Mouse (Mus musculus): ENCODE measurements around the gene Olfr215. TPM values are rescaled to one million over a fixed set of nuclear protein-coding genes. Genes with fewer than 3 reads are reported as not detected.

Olfr215 gene
- under 1 TPM in 1 of 2 experiments, not detected in 1; 0.43 TPM for polyA plus RNA-seq (2017; shearing (Covaris generic))

DNA sequence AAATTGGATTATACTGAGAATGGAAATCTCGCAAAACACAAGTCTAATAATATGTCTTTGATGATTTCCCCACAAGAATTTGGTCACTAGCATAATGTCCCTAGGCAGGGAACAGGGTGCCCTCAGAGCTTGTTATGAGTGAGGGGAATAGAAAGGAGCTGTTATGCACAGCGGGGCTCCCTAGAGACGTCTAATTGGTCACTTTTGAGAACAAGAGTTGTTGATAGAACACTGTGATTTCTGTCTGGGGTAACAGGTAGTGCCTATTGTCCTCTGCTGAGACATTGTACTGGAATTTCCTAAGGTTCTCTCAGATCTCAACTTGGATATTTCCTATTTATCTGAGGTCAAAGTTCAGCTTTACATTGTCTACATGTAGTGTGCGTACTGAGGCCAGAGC is at the start of gene Olfr215:
Olfr215 (minus strand) TSS at position 101 of the 400 bp plus-strand sequence.

GRCm38 (mm10) chr6:116628539-116629171 is 44.7 kb upstream of the Olfr215 start, which contains the start of gene Zfp422:
Gene Zfp422 (minus strand): TSS chr6:116628999.

GRCm38 (mm10) chr6:116553935-116554334 is 30.1 kb downstream of the Olfr215 start, which contains the start of gene Olfr214:
Gene Olfr214 (plus strand): TSS chr6:116554235.

DNA sequence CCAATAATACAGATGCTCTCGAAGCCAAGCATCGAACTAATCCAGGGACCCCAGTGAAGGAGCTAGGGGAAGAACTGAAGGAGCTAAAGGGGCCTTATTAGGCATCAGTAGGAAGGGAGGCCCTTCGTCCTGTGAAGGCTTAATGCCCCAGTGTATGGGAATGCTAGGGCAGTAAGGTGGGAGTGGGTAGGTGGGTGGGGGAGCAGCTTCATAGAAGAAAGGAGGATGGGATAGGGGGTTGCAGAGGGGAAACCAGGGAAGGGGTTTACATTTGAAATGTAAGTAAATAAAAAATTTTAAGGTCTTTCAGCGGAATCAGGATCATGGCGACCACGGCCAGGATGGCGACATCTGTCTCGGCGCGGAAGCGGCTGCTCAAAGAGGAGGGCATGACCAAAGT is 33.2 kb downstream of the Olfr215 start, which contains the start of gene Gm5580:
Gm5580 (plus strand) TSS at position 301 of the 400 bp plus-strand sequence.

DNA sequence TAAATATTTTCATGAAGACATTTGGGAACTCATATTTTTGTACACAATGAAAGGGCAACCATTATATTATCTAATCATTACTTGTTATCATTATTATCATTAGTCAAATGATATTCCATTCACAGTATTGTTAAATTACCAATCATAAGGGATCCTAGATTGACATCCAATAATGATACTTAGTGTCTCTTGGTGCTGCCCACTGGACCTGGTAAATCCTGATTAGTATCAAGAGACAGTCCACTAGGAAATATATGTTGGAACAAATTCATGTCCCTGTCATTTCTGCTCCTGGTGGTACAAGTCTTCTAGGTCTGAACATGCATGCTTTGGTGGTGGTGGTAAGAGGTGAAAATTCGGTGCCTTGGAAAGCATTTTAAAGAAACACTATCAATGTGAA is 45.8 kb downstream of the Olfr215 start, which contains the start of gene Olfr213:
Olfr213 (plus strand) TSS at position 301 of the 400 bp plus-strand sequence.

Other genes starting within 250 kb of the Olfr215 start
- 1 to 10 TPM; 1.5 to 4.4 TPM for gene March8, start 246.2 kb downstream of the Olfr215 start, polyA plus RNA-seq (2017; shearing (Covaris generic))
- gene Alox5, start 123.0 kb downstream of the Olfr215 start, polyA plus RNA-seq (2017; shearing (Covaris generic)): under 1 TPM in 1 of 2 experiments, not detected in 1; 0.15 TPM
- not detected for gene Olfr211, start 95.1 kb downstream of the Olfr215 start, polyA plus RNA-seq (2017; shearing (Covaris generic))
- under 1 TPM in 1 of 2 experiments, not detected in 1; 0.12 TPM for gene Olfr212, start 77.7 kb downstream of the Olfr215 start, polyA plus RNA-seq (2017; shearing (Covaris generic))
- gene Olfr213, start 45.7 kb downstream of the Olfr215 start, polyA plus RNA-seq (2017; shearing (Covaris generic)): not detected
- under 1 TPM; 0.47 to 0.55 TPM for gene Gm5580, start 33.1 kb downstream of the Olfr215 start, polyA plus RNA-seq (2017; shearing (Covaris generic))
- not detected for gene Olfr214, start 30.0 kb downstream of the Olfr215 start, polyA plus RNA-seq (2017; shearing (Covaris generic))
- 10 to 100 TPM; 27.9 to 39.6 TPM for gene Zfp422, start 44.8 kb upstream of the Olfr215 start, polyA plus RNA-seq (2017; shearing (Covaris generic))
- gene Depp1, start 66.4 kb upstream of the Olfr215 start, polyA plus RNA-seq (2017; shearing (Covaris generic)): not detected
- 1 to 10 TPM; 1.4 to 1.6 TPM for gene Rassf4, start 89.8 kb upstream of the Olfr215 start, polyA plus RNA-seq (2017; shearing (Covaris generic))
- gene Tmem72, start 132.7 kb upstream of the Olfr215 start, polyA plus RNA-seq (2017; shearing (Covaris generic)): under 1 TPM; 0.04 to 0.09 TPM